Mouse (Mus musculus): ENCODE measurements around the gene 4931429L15Rik. TPM values are rescaled to one million over a fixed set of nuclear protein-coding genes. Genes with fewer than 3 reads are reported as not detected.

4931429L15Rik gene
- total RNA-seq, 2 experiments from 2014 or later: not detected

GRCm38 (mm10) chr9:46327706-46328571, 8.2 kb upstream of the 4931429L15Rik start:
- DNase-seq: no peak

GRCm38 (mm10) chr9:46326694-46327405, 7.1 kb upstream of the 4931429L15Rik start:
- no peak for DNase-seq

GRCm38 (mm10) chr9:46320461-46320860, 675 bp upstream of the 4931429L15Rik start:
- DNase-seq: no peak

- no peak for DNase-seq
Observed at GRCm38 (mm10) chr9:46317957-46318356, 1.8 kb downstream of the 4931429L15Rik start.

- DNase-seq: no peak
Observed at GRCm38 (mm10) chr9:46316909-46317308, 2.9 kb downstream of the 4931429L15Rik start.

- no peak for DNase-seq
Observed at GRCm38 (mm10) chr9:46316388-46316787, 3.4 kb downstream of the 4931429L15Rik start.

GRCm38 (mm10) chr9:46315807-46316365, 3.9 kb downstream of the 4931429L15Rik start:
- no peak for DNase-seq

- no peak for DNase-seq
Observed at GRCm38 (mm10) chr9:46314921-46315320, 4.9 kb downstream of the 4931429L15Rik start.

GRCm38 (mm10) chr9:46314507-46314906, 5.3 kb downstream of the 4931429L15Rik start:
- DNase-seq: peak; percentile 77

GRCm38 (mm10) chr9:46309121-46309520, 10.7 kb downstream of the 4931429L15Rik start:
- peak; percentile 31 for DNase-seq

GRCm38 (mm10) chr9:46302142-46302541, 17.6 kb downstream of the 4931429L15Rik start:
- DNase-seq: peak; percentile 75

- no peak for DNase-seq
Observed at GRCm38 (mm10) chr9:46298381-46298780, 21.4 kb downstream of the 4931429L15Rik start.

GRCm38 (mm10) chr9:46282631-46283436, 37.0 kb downstream of the 4931429L15Rik start, which contains the start of gene Bud13:
Gene Bud13 (plus strand): TSS chr9:46283008.
- DNase-seq: peak; percentile 98

- DNase-seq: no peak
Observed at GRCm38 (mm10) chr9:46274494-46274893, 45.3 kb downstream of the 4931429L15Rik start.

- DNase-seq: peak; percentile 93
Observed at GRCm38 (mm10) chr9:46272677-46273454, 46.9 kb downstream of the 4931429L15Rik start, which contains the start of gene Zpr1. Gene Zpr1 (plus strand): TSS chr9:46273064.

- DNase-seq: no peak
Observed at GRCm38 (mm10) chr9:46272070-46272469, 47.7 kb downstream of the 4931429L15Rik start.

GRCm38 (mm10) chr9:46270782-46271181, 49.0 kb downstream of the 4931429L15Rik start:
- no peak for DNase-seq

GRCm38 (mm10) chr9:46269125-46269524, 50.7 kb downstream of the 4931429L15Rik start:
- no peak for DNase-seq

GRCm38 (mm10) chr9:46268343-46268873, 51.4 kb downstream of the 4931429L15Rik start, which contains the start of gene Apoa5:
Gene Apoa5 (plus strand): TSS chr9:46268633.
- DNase-seq: no peak

GRCm38 (mm10) chr9:46261131-46261530, 58.7 kb downstream of the 4931429L15Rik start:
- DNase-seq: peak; percentile 54

GRCm38 (mm10) chr9:46259111-46259510, 60.7 kb downstream of the 4931429L15Rik start:
- no peak for DNase-seq

All from adrenal gland, postnatal 10 days (tissue).